Mouse (Mus musculus): ENCODE results near the gene Gm42957. TPM values are rescaled to one million over a fixed set of nuclear protein-coding genes. Genes with fewer than 3 reads are reported as not detected.
"Not testable (repeated sequence)": the region's sequence is repeated elsewhere in the genome, so short reads cannot be mapped to it uniquely, and the experiment has no call there.

The Gm42957 gene
- polyA plus RNA-seq, 1 experiment from 2014 or later = 0.26 TPM

DNA sequence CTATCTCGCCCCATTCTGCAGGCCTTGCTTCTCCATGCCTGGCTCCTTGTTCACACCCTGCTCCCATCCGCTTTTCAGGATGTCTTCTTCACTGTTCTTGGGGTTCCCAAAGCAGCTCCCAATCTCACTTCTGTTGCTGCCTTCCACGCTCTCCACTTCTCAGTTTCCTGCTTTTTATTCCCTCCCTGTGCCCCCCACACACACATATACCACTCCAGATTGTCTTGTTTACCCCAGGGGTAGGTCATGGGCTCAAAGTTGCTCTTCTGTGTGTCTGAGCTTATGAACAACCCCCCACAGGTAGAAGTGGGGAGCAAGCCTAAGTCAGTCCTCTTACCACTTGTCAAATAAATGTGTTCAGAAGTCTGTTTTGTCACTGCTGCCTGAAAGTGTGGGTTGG is 35.9 kb upstream of the Gm42957 start:
- no peak for DNase-seq (ENCODE audit: low spot score)
- H3K9me3 ChIP-seq = no peaks in the 10 kb centered on the region
- peaks cover 6% of the 10 kb centered on the region for H3K36me3 ChIP-seq
- H3K27ac ChIP-seq = no peak overlapping the region
- peaks cover 54% of the 10 kb centered on the region for H3K4me1 ChIP-seq
- whole genome bisulfite sequencing = 74% methylated on average over 3 of the region's 3 CpGs
- H3K27me3 ChIP-seq (ENCODE audit: insufficient read depth, poor library complexity, severe bottlenecking) = peaks cover 28% of the 10 kb centered on the region
- peak overlapping the region; percentile 71; the same call in 1 of the 2 replicates for H3K4me3 ChIP-seq

DNA sequence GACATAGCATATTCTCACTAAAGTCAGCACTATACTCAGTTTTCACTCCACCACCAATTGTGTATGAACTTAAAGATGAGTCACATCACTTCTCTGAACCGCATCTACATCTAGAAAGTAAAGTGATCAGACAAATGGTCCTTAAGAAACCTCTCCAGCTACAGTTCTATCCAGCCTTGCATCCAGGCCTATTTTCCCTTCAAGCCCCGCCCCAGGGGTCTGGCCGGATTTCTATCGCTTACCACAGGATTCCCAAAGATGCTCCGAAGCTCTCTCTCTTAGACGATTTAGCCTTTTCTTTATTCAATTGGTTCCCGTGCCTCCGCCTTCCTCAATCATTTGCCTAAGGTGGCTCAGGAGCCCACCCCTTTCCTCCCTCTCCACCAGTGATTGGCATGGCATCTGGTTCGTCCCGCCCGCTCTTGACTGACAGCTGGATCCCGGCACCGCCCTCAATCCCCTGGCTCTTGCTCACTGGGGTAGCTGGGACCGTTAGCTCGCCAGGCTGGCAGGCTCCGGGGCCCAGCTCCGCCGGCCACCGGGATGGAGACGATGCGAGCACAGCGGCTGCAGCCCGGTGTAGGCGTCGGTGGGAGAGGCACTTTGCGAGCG is 34.5 kb upstream of the Gm42957 start, which contains the start of gene Lix1l:
Gene Lix1l (plus strand): TSS at position 511 of the 612 bp plus-strand sequence.
- peak; percentile 98 for DNase-seq (ENCODE audit: low spot score)
- no peaks in the 10 kb centered on the region for H3K9me3 ChIP-seq
- H3K36me3 ChIP-seq = peaks cover 7% of the 10 kb centered on the region
- WGBS = 1% methylated on average over 27 of the region's 27 CpGs
- H3K27ac ChIP-seq = peak within 1 kb of the TSS; percentile 98
- H3K4me1 ChIP-seq = peaks cover 52% of the 10 kb centered on the region
- H3K27me3 ChIP-seq (ENCODE audit: insufficient read depth, poor library complexity, severe bottlenecking) = peaks cover 17% of the 10 kb centered on the region
- H3K4me3 ChIP-seq = peak within 1 kb of the TSS; percentile 92

DNA sequence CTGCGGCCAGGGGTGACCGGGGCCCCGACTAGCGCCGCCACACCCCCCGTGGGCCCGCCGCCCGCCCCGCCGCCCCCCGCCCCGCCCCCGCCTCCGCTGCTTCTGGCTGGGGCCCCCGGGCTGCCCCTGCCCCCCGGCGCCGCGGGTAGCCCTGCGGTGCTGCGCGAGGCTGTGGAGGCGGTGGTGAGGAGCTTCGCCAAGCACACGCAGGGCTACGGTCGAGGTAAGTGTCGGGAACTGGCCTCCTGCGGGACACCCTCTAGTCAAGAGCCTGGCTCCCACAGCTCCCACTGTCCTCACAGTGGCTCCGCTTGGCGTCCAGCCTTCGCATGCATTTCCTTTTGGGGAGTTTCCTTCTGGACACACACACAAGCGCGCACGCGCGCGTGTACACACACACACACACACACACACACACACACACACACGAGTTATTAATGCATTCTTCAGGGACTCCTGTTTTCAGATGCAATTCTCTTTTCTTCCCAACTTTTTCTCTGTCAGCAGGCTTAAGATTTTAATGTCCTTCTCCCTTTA is 34.0 kb upstream of the Gm42957 start:
- Histone ChIP-seq H3K4me3 (peak overlapping the region; percentile 92), H3K9me3 (no peaks in the 10 kb centered on the region), H3K27me3 (ENCODE audit: insufficient read depth, poor library complexity, severe bottlenecking) (peaks cover 12% of the 10 kb centered on the region; the same call in 1 of the 2 replicates), H3K27ac (peak overlapping the region; percentile 98), H3K4me1 (peaks cover 47% of the 10 kb centered on the region), H3K36me3 (peaks cover 11% of the 10 kb centered on the region)
- DNase-seq (ENCODE audit: low spot score) = peak; percentile 88
- WGBS = under 1% methylated on average over 38 of the region's 40 CpGs

GRCm38 (mm10) chr3:96601941-96602703 is 33.2 kb upstream of the Gm42957 start:
- DNase-seq (ENCODE audit: low spot score) = no peak
- H3K9me3 ChIP-seq = no peaks in the 10 kb centered on the region
- H3K4me1 ChIP-seq = peaks cover 39% of the 10 kb centered on the region
- 42% methylated on average over 10 of the region's 10 CpGs for whole genome bisulfite sequencing
- H3K36me3 ChIP-seq = peaks cover 11% of the 10 kb centered on the region
- H3K27ac ChIP-seq = peak overlapping the region; percentile 98
- H3K27me3 ChIP-seq (ENCODE audit: insufficient read depth, poor library complexity, severe bottlenecking) = peaks cover 8% of the 10 kb centered on the region; the same call in 1 of the 2 replicates
- H3K4me3 ChIP-seq = peak overlapping the region; percentile 92

GRCm38 (mm10) chr3:96602704-96603084 is 32.6 kb upstream of the Gm42957 start:
- WGBS = 62% methylated on average over 5 of the region's 5 CpGs
- no peak for DNase-seq (ENCODE audit: low spot score)
- Histone ChIP-seq H3K27me3 (ENCODE audit: insufficient read depth, poor library complexity, severe bottlenecking) (peaks cover 8% of the 10 kb centered on the region; the same call in 1 of the 2 replicates), H3K4me1 (peaks cover 33% of the 10 kb centered on the region), H3K27ac (peak overlapping the region; percentile 98; the same call in 1 of the 2 replicates), H3K36me3 (peaks cover 15% of the 10 kb centered on the region), H3K4me3 (peak overlapping the region; percentile 92), H3K9me3 (no peaks in the 10 kb centered on the region)

DNA sequence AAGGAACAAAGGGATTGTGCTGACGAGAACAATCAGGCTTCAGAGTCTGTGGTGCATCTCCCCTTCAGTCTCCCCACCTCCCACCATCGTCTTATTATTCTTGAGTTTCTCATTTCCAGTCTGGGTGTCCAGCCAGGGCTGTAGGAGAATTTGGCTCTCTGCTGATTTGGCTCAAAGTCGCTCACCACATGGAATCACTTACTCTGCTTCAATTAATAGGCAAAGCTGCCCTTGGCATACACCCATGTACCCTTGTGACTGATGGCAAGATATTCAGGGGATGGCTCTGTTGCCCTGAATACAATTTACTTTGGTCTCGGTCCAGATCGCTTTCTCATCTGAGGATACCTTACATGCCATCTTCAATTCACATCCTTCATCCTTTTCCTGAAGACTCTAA is 32.0 kb upstream of the Gm42957 start:
- 80% methylated on average over 5 of the region's 5 CpGs for WGBS
- H3K4me3 ChIP-seq = peak overlapping the region; percentile 92; the same call in 1 of the 2 replicates
- peaks cover 19% of the 10 kb centered on the region for H3K36me3 ChIP-seq
- H3K9me3 ChIP-seq = no peaks in the 10 kb centered on the region
- H3K27me3 ChIP-seq (ENCODE audit: insufficient read depth, poor library complexity, severe bottlenecking) = peaks cover 8% of the 10 kb centered on the region; the same call in 1 of the 2 replicates
- 0 out of 2 replicates have a peak overlapping the region, but pooled peaks have one; percentile 98 for H3K27ac ChIP-seq
- peaks cover 27% of the 10 kb centered on the region for H3K4me1 ChIP-seq
- no peak for DNase-seq (ENCODE audit: low spot score)

DNA sequence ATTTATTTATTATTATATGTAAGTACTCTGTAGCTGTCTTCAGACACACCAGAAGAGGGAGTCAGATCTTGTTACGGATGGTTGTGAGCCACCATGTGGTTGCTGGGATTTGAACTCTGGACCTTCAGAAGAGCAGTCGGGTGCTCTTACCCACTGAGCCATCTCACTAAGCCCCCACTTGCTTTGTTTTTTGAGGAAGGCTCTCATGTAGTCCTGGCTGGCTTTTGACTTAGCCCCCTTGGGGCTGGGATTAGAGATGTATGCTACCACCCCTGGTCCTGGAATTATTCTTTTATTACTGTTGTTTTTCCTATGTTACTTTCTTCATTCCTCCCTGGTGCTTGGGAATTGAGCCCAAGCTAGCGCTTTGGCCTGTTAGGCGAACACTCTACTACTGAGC is 29.3 kb upstream of the Gm42957 start:
- not testable (repeated sequence) for H3K9me3 ChIP-seq; H3K27me3 ChIP-seq (ENCODE audit: insufficient read depth, poor library complexity, severe bottlenecking); H3K27ac ChIP-seq; H3K4me3 ChIP-seq; DNase-seq (ENCODE audit: low spot score)
- peaks cover 24% of the 10 kb centered on the region for H3K4me1 ChIP-seq
- 82% methylated on average over 4 of the region's 4 CpGs for WGBS
- H3K36me3 ChIP-seq = peaks cover 25% of the 10 kb centered on the region

DNA sequence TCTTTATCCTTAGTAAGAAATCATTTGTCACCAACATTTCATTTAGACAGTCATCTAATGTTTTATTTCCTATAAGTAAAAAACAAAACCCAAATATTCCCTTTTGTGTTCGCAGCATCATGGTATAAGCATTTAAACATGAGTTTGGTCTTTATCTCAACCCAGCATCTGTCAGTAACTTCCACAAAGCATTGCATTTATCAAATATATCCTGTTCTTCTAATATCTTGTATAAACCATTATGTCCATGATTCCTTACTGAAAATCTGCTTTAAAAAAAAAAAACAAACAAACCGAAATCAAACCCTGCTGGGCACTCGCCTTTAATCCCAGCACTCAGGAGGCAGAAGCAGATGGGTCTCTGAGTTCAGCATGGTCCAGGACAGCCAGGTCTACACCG is 28.7 kb upstream of the Gm42957 start:
- peaks cover 24% of the 10 kb centered on the region for H3K4me1 ChIP-seq
- H3K4me3 ChIP-seq = no peak overlapping the region
- no peaks in the 10 kb centered on the region for H3K27me3 ChIP-seq (ENCODE audit: insufficient read depth, poor library complexity, severe bottlenecking)
- peaks cover 25% of the 10 kb centered on the region for H3K36me3 ChIP-seq
- no peak for DNase-seq (ENCODE audit: low spot score)
- no peaks in the 10 kb centered on the region for H3K9me3 ChIP-seq
- H3K27ac ChIP-seq = no peak overlapping the region
- 83% methylated on average over 4 of the region's 4 CpGs for WGBS

DNA sequence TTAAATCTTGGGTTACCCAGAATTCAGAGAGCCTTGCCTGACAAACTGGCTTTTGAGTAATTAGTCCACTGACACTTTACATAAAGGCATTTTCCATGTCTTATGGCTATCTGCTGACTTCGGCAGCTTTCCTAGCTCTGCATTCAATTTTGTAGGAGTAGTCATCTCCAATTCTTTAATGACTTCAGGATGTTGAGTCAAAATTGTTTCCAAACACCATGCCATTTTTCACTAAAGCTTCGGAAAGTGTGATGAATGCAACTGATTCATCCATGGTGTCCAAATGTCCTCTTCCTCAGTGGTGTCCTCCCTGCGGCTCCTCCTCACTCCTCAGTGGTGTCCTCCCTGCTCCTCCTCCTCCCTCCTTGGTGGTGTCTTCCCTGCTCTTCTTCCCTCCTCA is 17.3 kb upstream of the Gm42957 start:
- Histone ChIP-seq H3K27me3 (ENCODE audit: insufficient read depth, poor library complexity, severe bottlenecking) (no peaks in the 10 kb centered on the region), H3K36me3 (peaks cover 79% of the 10 kb centered on the region), H3K9me3 (no peaks in the 10 kb centered on the region), H3K4me3 (no peak overlapping the region), H3K4me1 (no peaks in the 10 kb centered on the region), H3K27ac (no peak overlapping the region)
- WGBS = 93% methylated on average over 3 of the region's 3 CpGs
- no peak for DNase-seq (ENCODE audit: low spot score)

DNA sequence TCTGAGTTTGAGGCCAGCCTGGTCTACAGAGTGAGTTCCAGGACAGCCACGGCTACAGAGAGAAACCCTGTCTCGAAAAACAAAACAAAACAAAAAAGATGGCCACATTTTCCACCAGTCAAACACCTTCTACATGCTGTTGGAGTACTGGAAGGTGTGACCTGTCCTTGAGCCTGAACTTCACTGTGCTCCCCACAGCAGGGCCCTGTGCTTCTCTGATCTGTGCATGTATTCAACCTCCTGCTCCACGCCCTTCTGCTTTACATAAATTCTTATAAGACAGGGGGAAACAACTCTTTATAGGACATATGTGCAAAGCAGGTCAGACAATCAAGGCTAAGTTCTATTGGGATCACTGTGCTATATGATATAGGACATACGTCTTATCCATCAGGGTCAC is 12.1 kb upstream of the Gm42957 start:
- DNase-seq (ENCODE audit: low spot score) = no peak
- H3K27ac ChIP-seq = no peak overlapping the region
- no peaks in the 10 kb centered on the region for H3K9me3 ChIP-seq
- H3K27me3 ChIP-seq (ENCODE audit: insufficient read depth, poor library complexity, severe bottlenecking) = no peaks in the 10 kb centered on the region
- H3K4me3 ChIP-seq = no peak overlapping the region
- peaks cover 79% of the 10 kb centered on the region for H3K36me3 ChIP-seq
- WGBS = 91% methylated on average over 4 of the region's 4 CpGs
- H3K4me1 ChIP-seq = no peaks in the 10 kb centered on the region

GRCm38 (mm10) chr3:96629729-96630600 is 5.3 kb upstream of the Gm42957 start, which contains the start of gene Rbm8a:
Rbm8a (plus strand) TSS chr3:96629933.
- Histone ChIP-seq H3K36me3 (peaks cover 44% of the 10 kb centered on the region), H3K9me3 (no peaks in the 10 kb centered on the region), H3K4me3 (peak within 1 kb of the TSS; percentile 78), H3K27me3 (ENCODE audit: insufficient read depth, poor library complexity, severe bottlenecking) (no peaks in the 10 kb centered on the region), H3K4me1 (peaks cover 14% of the 10 kb centered on the region), H3K27ac (peak within 1 kb of the TSS; percentile 95)
- 1% methylated on average over 48 of the region's 48 CpGs for WGBS
- peak; percentile 98 for DNase-seq (ENCODE audit: low spot score)

- no peak overlapping the region for H3K27ac ChIP-seq
- H3K9me3 ChIP-seq = no peaks in the 10 kb centered on the region
Measured at GRCm38 (mm10) chr3:96632058-96632457, 3.2 kb upstream of the Gm42957 start.

More at GRCm38 (mm10) chr3:96632058-96632457, 3.2 kb upstream of the Gm42957 start:
- Histone ChIP-seq H3K36me3 (peaks cover 33% of the 10 kb centered on the region), H3K4me3 (no peak overlapping the region), H3K27me3 (ENCODE audit: insufficient read depth, poor library complexity, severe bottlenecking) (no peaks in the 10 kb centered on the region), H3K4me1 (peaks cover 34% of the 10 kb centered on the region)
- no peak for DNase-seq (ENCODE audit: low spot score)

All from heart, embryonic 10.5 days (tissue).